Mouse (Mus musculus): ENCODE measurements at regions not wholly inside any gene's neighbourhood (a gene's known extent, or its start where the extent isn't known, plus 50 kb on each side); places are given as distances from the start of the nearest gene placed in this dataset.

GRCm38 (mm10) chr1:169263984-169264660 is 267.1 kb downstream of the Nuf2 start:
- H3K9ac ChIP-seq (ENCODE audit: low read depth, low read length) = no peak overlapping the region
- no peaks in the 10 kb centered on the region for H3K4me1 ChIP-seq (ENCODE audit: control insufficient read depth, insufficient read depth, low read length)
- 83% methylated on average over 5 of the region's 5 CpGs for WGBS
- no peaks in the 10 kb centered on the region for H3K27me3 ChIP-seq (ENCODE audit: control insufficient read depth, insufficient read depth, low read depth, low read length)
- no peak overlapping the region for H3K4me2 ChIP-seq (ENCODE audit: low read length)
- H3K9me3 ChIP-seq (replicated peaks; ENCODE audit: control insufficient read depth, low read length, poor library complexity, severe bottlenecking) = no peaks in the 10 kb centered on the region
- H3K4me3 ChIP-seq (ENCODE audit: low read depth, low read length) = no peak overlapping the region
- H3K27ac ChIP-seq (ENCODE audit: low read length) = no peak overlapping the region
- ATAC-seq = no peak
- H3K36me3 ChIP-seq (ENCODE audit: control insufficient read depth, insufficient read depth, low read length) = no peaks in the 10 kb centered on the region

DNA sequence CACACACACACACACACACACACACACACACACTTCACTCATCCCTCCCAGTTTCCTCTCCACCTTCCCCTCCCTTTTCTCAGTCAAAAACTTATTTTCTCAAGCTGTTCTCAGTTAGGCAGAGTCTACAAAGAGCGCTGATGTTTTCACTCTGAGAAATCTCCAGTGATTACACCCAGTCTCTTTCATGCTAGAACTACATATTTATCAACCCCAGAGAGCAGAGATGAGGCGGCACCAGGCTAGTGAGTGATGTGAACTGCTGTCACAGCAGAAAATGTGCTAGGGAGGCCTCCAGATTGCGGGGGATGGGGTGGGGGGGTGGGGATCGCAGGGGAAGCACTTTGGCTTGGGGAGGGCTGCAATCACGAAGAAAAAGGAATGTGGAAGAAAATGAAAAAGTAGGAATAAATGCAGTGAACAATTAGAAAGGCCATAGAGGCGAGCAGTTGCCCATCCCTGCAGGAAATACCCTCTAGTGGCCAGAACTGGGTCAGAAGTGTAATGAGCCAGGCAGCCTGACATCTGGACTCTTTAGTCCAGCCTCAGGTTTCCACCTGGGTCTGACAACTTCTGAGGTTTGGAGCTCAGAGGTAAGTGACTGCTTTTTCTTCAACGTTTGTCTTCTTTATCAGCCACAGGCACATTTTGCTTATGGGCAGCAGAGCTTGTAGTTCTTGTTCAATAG is 276.9 kb downstream of the Nuf2 start:
- no peaks in the 10 kb centered on the region for H3K9me3 ChIP-seq (replicated peaks; ENCODE audit: control insufficient read depth, low read length, poor library complexity, severe bottlenecking)
- H3K27me3 ChIP-seq (ENCODE audit: control insufficient read depth, insufficient read depth, low read depth, low read length) = no peaks in the 10 kb centered on the region
- peaks cover 2% of the 10 kb centered on the region; the same call in 1 of the 2 replicates for H3K4me1 ChIP-seq (ENCODE audit: control insufficient read depth, insufficient read depth, low read length)
- H3K4me3 ChIP-seq (ENCODE audit: low read depth, low read length) = no peak overlapping the region
- no peaks in the 10 kb centered on the region for H3K36me3 ChIP-seq (ENCODE audit: control insufficient read depth, insufficient read depth, low read length)
- H3K27ac ChIP-seq (ENCODE audit: low read length) = no peak overlapping the region
- ATAC-seq = no peak
- H3K4me2 ChIP-seq (ENCODE audit: low read length) = no peak overlapping the region
- H3K9ac ChIP-seq (ENCODE audit: low read depth, low read length) = no peak overlapping the region
- WGBS = 46% methylated on average over 7 of the region's 7 CpGs

GRCm38 (mm10) chr1:169252189-169252588 is 279.1 kb downstream of the Nuf2 start:
- Histone ChIP-seq H3K27ac (ENCODE audit: low read length) (no peak overlapping the region), H3K36me3 (ENCODE audit: control insufficient read depth, insufficient read depth, low read length) (no peaks in the 10 kb centered on the region), H3K4me2 (ENCODE audit: low read length) (no peak overlapping the region), H3K27me3 (ENCODE audit: control insufficient read depth, insufficient read depth, low read depth, low read length) (no peaks in the 10 kb centered on the region), H3K9ac (ENCODE audit: low read depth, low read length) (no peak overlapping the region), H3K4me3 (ENCODE audit: low read depth, low read length) (no peak overlapping the region), H3K4me1 (ENCODE audit: control insufficient read depth, insufficient read depth, low read length) (peaks cover 2% of the 10 kb centered on the region; the same call in 1 of the 2 replicates), H3K9me3 (replicated peaks; ENCODE audit: control insufficient read depth, low read length, poor library complexity, severe bottlenecking) (no peaks in the 10 kb centered on the region)
- 76% methylated on average over 2 of the region's 2 CpGs for WGBS
- no peak for ATAC-seq

DNA sequence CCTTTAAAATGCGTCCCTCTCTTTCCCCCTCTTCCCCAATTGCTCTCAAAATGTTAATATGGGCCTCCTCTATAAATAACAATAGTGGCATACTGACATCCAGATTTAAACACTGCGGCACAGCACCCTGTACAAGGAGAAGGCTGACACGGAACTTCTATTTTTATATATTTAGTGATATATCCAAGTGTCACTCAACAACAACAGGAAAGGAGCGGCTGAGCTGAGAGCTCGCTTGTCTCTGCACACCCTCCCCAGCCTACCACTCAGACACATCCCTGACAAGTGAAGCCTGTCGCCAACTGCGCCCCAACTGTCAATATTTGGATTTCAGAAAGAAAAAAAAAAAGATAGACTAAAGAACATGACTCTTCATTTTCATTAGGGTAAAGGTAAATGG is 282.2 kb downstream of the Nuf2 start:
- Histone ChIP-seq H3K9ac (ENCODE audit: low read depth, low read length) (no peak overlapping the region), H3K9me3 (replicated peaks; ENCODE audit: control insufficient read depth, low read length, poor library complexity, severe bottlenecking) (no peaks in the 10 kb centered on the region), H3K36me3 (ENCODE audit: control insufficient read depth, insufficient read depth, low read length) (no peaks in the 10 kb centered on the region), H3K4me3 (ENCODE audit: low read depth, low read length) (no peak overlapping the region), H3K27ac (ENCODE audit: low read length) (no peak overlapping the region), H3K4me1 (ENCODE audit: control insufficient read depth, insufficient read depth, low read length) (no peaks in the 10 kb centered on the region), H3K27me3 (ENCODE audit: control insufficient read depth, insufficient read depth, low read depth, low read length) (no peaks in the 10 kb centered on the region), H3K4me2 (ENCODE audit: low read length) (no peak overlapping the region)
- no peak for ATAC-seq
- 87% methylated on average over 7 of the region's 7 CpGs for WGBS

DNA sequence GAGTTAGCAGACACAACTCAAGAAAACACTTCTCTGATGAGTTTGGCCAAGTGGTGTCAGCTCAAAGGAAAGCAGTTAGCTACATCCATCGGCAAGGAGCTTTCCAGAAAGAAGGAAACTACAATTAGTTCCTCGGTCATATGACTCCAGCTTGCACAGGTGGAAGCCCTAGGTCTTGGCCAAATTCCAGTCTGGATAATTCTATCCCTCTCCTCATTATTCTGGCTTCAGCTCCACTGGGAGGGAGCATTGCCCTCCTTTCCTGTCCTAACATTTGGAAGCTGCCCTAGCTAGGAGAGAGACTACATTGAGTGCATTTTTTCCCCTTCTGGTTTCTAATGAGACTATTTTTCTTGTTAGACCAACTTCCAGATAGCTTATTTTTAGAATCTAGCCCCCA is 290.9 kb downstream of the Nuf2 start:
- WGBS = 91% methylated on average over 2 of the region's 2 CpGs
- H3K27me3 ChIP-seq (ENCODE audit: control insufficient read depth, insufficient read depth, low read depth, low read length) = no peaks in the 10 kb centered on the region
- no peak overlapping the region for H3K4me2 ChIP-seq (ENCODE audit: low read length)
- no peaks in the 10 kb centered on the region for H3K4me1 ChIP-seq (ENCODE audit: control insufficient read depth, insufficient read depth, low read length)
- no peaks in the 10 kb centered on the region for H3K9me3 ChIP-seq (replicated peaks; ENCODE audit: control insufficient read depth, low read length, poor library complexity, severe bottlenecking)
- H3K27ac ChIP-seq (ENCODE audit: low read length) = no peak overlapping the region
- H3K9ac ChIP-seq (ENCODE audit: low read depth, low read length) = no peak overlapping the region
- no peak overlapping the region for H3K4me3 ChIP-seq (ENCODE audit: low read depth, low read length)
- ATAC-seq = no peak
- H3K36me3 ChIP-seq (ENCODE audit: control insufficient read depth, insufficient read depth, low read length) = no peaks in the 10 kb centered on the region

DNA sequence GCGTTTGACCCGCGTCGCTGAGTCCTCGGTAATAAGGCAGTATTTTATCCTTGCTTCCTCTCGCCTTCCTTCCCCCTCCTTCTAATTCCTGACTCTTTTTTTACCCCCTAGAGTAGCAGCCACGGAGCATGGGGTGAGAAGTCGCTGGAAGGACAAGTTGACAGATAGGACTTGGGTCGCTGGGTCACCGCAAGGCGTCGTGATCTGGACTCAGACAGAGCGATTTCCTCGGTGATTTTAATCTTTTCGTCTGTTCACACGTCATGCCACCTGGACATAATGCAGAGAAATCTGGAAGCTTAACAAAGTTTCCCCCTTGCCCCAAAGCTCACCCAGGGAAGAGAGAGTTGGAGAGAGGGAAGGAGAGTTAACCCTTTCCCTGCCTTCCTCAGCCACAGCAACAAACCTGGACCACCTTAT is 292.6 kb downstream of the Nuf2 start:
- Histone ChIP-seq H3K4me1 (ENCODE audit: control insufficient read depth, insufficient read depth, low read length) (no peaks in the 10 kb centered on the region), H3K9me3 (replicated peaks; ENCODE audit: control insufficient read depth, low read length, poor library complexity, severe bottlenecking) (no peaks in the 10 kb centered on the region), H3K9ac (ENCODE audit: low read depth, low read length) (no peak overlapping the region), H3K27me3 (ENCODE audit: control insufficient read depth, insufficient read depth, low read depth, low read length) (no peaks in the 10 kb centered on the region), H3K27ac (ENCODE audit: low read length) (no peak overlapping the region), H3K4me3 (ENCODE audit: low read depth, low read length) (no peak overlapping the region), H3K4me2 (ENCODE audit: low read length) (no peak overlapping the region), H3K36me3 (ENCODE audit: control insufficient read depth, insufficient read depth, low read length) (no peaks in the 10 kb centered on the region)
- no peak for ATAC-seq
- 49% methylated on average over 16 of the region's 16 CpGs for WGBS

DNA sequence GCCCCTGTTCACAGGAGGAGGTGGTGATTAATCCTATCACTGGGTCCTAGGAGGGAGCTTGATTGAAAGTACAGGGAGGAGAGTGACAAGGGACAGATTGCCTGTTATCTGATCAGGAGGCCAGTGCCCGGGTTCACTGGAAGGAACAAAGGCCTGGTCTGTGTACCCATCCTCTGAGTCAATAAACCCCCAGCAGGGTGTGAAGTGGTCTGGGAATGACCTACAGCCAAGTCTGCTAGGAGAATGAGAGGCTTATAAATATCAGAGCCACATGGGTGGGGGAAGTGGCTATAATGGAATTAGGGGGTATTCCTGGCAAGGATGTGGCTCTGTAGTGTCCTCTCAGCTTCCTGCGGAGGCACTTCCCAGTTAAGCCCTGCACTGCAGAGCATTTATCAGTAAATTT is 296.0 kb downstream of the Nuf2 start:
- WGBS = 10% methylated on average over 2 of the region's 2 CpGs
- Histone ChIP-seq H3K9ac (ENCODE audit: low read depth, low read length) (no peak overlapping the region), H3K4me3 (ENCODE audit: low read depth, low read length) (no peak overlapping the region), H3K27me3 (ENCODE audit: control insufficient read depth, insufficient read depth, low read depth, low read length) (no peaks in the 10 kb centered on the region), H3K9me3 (replicated peaks; ENCODE audit: control insufficient read depth, low read length, poor library complexity, severe bottlenecking) (no peaks in the 10 kb centered on the region), H3K36me3 (ENCODE audit: control insufficient read depth, insufficient read depth, low read length) (no peaks in the 10 kb centered on the region), H3K4me1 (ENCODE audit: control insufficient read depth, insufficient read depth, low read length) (no peaks in the 10 kb centered on the region), H3K4me2 (ENCODE audit: low read length) (no peak overlapping the region), H3K27ac (ENCODE audit: low read length) (no peak overlapping the region)
- ATAC-seq = no peak

- Histone ChIP-seq H3K4me1 (ENCODE audit: control insufficient read depth, insufficient read depth, low read length) (no peaks in the 10 kb centered on the region), H3K9me3 (replicated peaks; ENCODE audit: control insufficient read depth, low read length, poor library complexity, severe bottlenecking) (no peaks in the 10 kb centered on the region), H3K9ac (ENCODE audit: low read depth, low read length) (no peak overlapping the region), H3K27ac (ENCODE audit: low read length) (no peak overlapping the region), H3K4me3 (ENCODE audit: low read depth, low read length) (no peak overlapping the region), H3K4me2 (ENCODE audit: low read length) (no peak overlapping the region), H3K36me3 (ENCODE audit: control insufficient read depth, insufficient read depth, low read length) (no peaks in the 10 kb centered on the region), H3K27me3 (ENCODE audit: control insufficient read depth, insufficient read depth, low read depth, low read length) (no peaks in the 10 kb centered on the region)
- ATAC-seq = no peak
- WGBS = 85% methylated on average over 3 of the region's 3 CpGs
Observed at GRCm38 (mm10) chr1:169233368-169233767, 297.9 kb downstream of the Nuf2 start.

DNA sequence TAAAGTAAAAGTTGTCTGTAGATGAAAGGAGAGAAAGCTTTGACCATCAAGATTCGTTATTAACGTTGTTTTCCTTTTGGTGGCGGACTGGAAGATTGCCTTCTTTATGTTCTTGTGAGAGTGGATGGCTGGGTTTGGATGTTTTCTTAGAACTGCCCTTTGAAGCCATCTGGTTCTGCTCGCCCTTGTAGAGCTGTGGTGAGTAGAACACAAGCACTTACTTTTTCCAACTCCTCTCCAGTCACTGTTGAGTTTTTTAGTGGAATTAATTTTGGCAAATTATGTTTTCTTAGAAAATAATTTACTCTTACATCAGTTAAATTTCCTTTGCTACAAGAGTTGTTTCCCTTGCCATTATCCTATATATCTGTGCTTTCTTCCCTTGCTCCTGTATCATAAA is 301.2 kb downstream of the Nuf2 start:
- Histone ChIP-seq H3K27ac (ENCODE audit: low read length) (no peak overlapping the region), H3K4me1 (ENCODE audit: control insufficient read depth, insufficient read depth, low read length) (no peaks in the 10 kb centered on the region), H3K4me3 (ENCODE audit: low read depth, low read length) (no peak overlapping the region), H3K4me2 (ENCODE audit: low read length) (no peak overlapping the region), H3K9ac (ENCODE audit: low read depth, low read length) (no peak overlapping the region), H3K27me3 (ENCODE audit: control insufficient read depth, insufficient read depth, low read depth, low read length) (no peaks in the 10 kb centered on the region), H3K9me3 (replicated peaks; ENCODE audit: control insufficient read depth, low read length, poor library complexity, severe bottlenecking) (no peaks in the 10 kb centered on the region), H3K36me3 (ENCODE audit: control insufficient read depth, insufficient read depth, low read length) (no peaks in the 10 kb centered on the region)
- ATAC-seq = no peak
- 85% methylated on average over 4 of the region's 4 CpGs for WGBS

Data from midbrain, embryonic 16.5 days (tissue).